Mouse (Mus musculus) ES-E14 (cell line): Measurements from ENCODE around the gene Sh3pxd2a.

Source experiments
- CHD2 ChIP-seq: IDR thresholded peaks from 2 replicates; pipeline ENCODE4 v1.6.1; 2014; ENCODE audit warnings: mild to moderate bottlenecking, low read depth, low read length, inconsistent platforms
- ZC3H11A ChIP-seq: IDR thresholded peaks from 2 replicates; pipeline ENCODE4 v1.6.1; 2012; ENCODE audit warnings: low read depth, mild to moderate bottlenecking, inconsistent platforms, low read length, borderline replicate concordance
- ZNF384 ChIP-seq: IDR thresholded peaks from 2 replicates; pipeline ENCODE4 v1.6.1; 2012; ENCODE audit warnings: low read depth, low read length, inconsistent platforms

- TF ChIP-seq ZC3H11A (no peak), ZNF384 (no peak), CHD2 (no peak)
These were observed 8.7 kb upstream of the Sh3pxd2a start for GRCm38 (mm10) chr19:47472881-47473400.
